27 mouse cellular contexts compared by ENCODE assay signal in genomic region chr19:10307351-10307750, GRCm38 (mm10). TPM values are rescaled to one million over a fixed set of nuclear protein-coding genes. Genes with fewer than 3 reads are reported as not detected.
DNase-seq lines count a peak whose midpoint lies in the region; ATAC-seq and TF ChIP-seq lines count a peak whose summit lies in the region.
"Had no signal": no experiment of that assay in that cellular context is flagged by ENCODE, and none has a peak within 500 bp of the region (broad histone marks: within the 10 kb centered on the region; RNA-seq: fewer than 3 reads in every experiment).

No protein-coding gene starts in this region.

- H3K4me1 ChIP-seq in forebrain, embryonic 14.5 days (ENCODE audit: control insufficient read depth, insufficient read depth, low read length) = peaks cover 5% of the 10 kb centered on the region; the same call in 1 of the 2 replicates
- H3K4me1 ChIP-seq in forebrain, embryonic 11.5 days (replicated peaks; ENCODE audit: control insufficient read depth, insufficient read depth, low read length) = no peaks in the 10 kb centered on the region; the same call in none of the 2 replicates
- H3K4me1 ChIP-seq in forebrain, embryonic 16.5 days (replicated peaks; ENCODE audit: control insufficient read depth, insufficient read depth, low read length) = peaks cover 22% of the 10 kb centered on the region

- H3K4me2 ChIP-seq in forebrain, embryonic 14.5 days (ENCODE audit: low read length) = no peak overlapping the region
- no peak overlapping the region for H3K4me2 ChIP-seq in forebrain, embryonic 11.5 days (ENCODE audit: low read depth, low read length, severe bottlenecking)
- H3K4me2 ChIP-seq in forebrain, embryonic 16.5 days (ENCODE audit: low read length) = no peak overlapping the region
- H3K4me2 ChIP-seq: hindbrain, embryonic 13.5 days; liver, embryonic 15.5 days; midbrain, embryonic 13.5 days had no signal

- no peaks in the 10 kb centered on the region for H3K27me3 ChIP-seq in forebrain, embryonic 14.5 days (replicated peaks; ENCODE audit: control insufficient read depth, insufficient read depth, low read length)
- 0 out of 2 replicates have a peak, but pooled peaks cover 2% of the 10 kb centered on the region for H3K27me3 ChIP-seq in forebrain, embryonic 11.5 days (ENCODE audit: control insufficient read depth, insufficient read depth, low read length)
- no peaks in the 10 kb centered on the region for H3K27me3 ChIP-seq in forebrain, embryonic 16.5 days (replicated peaks; ENCODE audit: control insufficient read depth, insufficient read depth, low read length)

- H3K4me3 ChIP-seq in forebrain, embryonic 14.5 days (ENCODE audit: low read depth, low read length) = no peak overlapping the region
- H3K4me3 ChIP-seq in forebrain, embryonic 11.5 days (ENCODE audit: low read depth, low read length) = no peak overlapping the region
- no peak overlapping the region for H3K4me3 ChIP-seq in layer of hippocampus, adult 2 months
- no peak overlapping the region for H3K4me3 ChIP-seq in forebrain, embryonic 16.5 days (replicated peaks; ENCODE audit: low read length)
- H3K4me3 ChIP-seq: hindbrain, embryonic 13.5 days; liver, embryonic 15.5 days; midbrain, embryonic 13.5 days had no signal

- no peak for ATAC-seq in forebrain, embryonic 14.5 days
- ATAC-seq in forebrain, embryonic 11.5 days (replicated peaks; ENCODE audit: low FRiP score) = no peak
- ATAC-seq in forebrain, embryonic 16.5 days = no peak
- no peak for ATAC-seq in inflammation-experienced regulatory T-cells, adult 6 months
- ATAC-seq: CD4-positive, CD25-positive, alpha-beta regulatory T cell, adult 4 months; intestine, postnatal 0 days; midbrain, embryonic 13.5 days had no signal

- H3K9me3 ChIP-seq in forebrain, embryonic 14.5 days (replicated peaks; ENCODE audit: control insufficient read depth, low read length) = no peaks in the 10 kb centered on the region
- no peaks in the 10 kb centered on the region for H3K9me3 ChIP-seq in forebrain, embryonic 11.5 days (ENCODE audit: control insufficient read depth, low read length)
- H3K9me3 ChIP-seq in forebrain, embryonic 16.5 days (ENCODE audit: control insufficient read depth, low read length) = no peaks in the 10 kb centered on the region
- H3K9me3 ChIP-seq: hindbrain, embryonic 13.5 days; liver, embryonic 15.5 days; midbrain, embryonic 13.5 days had no signal

- peak; percentile 19 for DNase-seq in forebrain, embryonic 14.5 days (ENCODE audit: low spot score)
- DNase-seq in forebrain, embryonic 11.5 days (ENCODE audit: low spot score) = no peak
- no peak for DNase-seq in layer of hippocampus, adult 2 months (ENCODE audit: low spot score in 2 of 2)
- no peak for DNase-seq in layer of hippocampus, postnatal 25 days (ENCODE audit: extremely low spot score in 1 of 2, low spot score in 1 of 2)
- peak; percentile 53 for DNase-seq in brain, embryonic 14.5 days (ENCODE audit: low read depth)
- no peak for DNase-seq in cerebellum, adult 8-10 months
- DNase-seq: adrenal gland, postnatal 14 days; cerebellum, adult 2 months; cerebellum, postnatal 25 days; gastrocnemius, postnatal 10 days; heart, postnatal 14 days; kidney, postnatal 25 days; left cerebral cortex, postnatal 4 days; right cerebral cortex, adult 18-20 months; thymus, adult 18-20 months; thymus, postnatal 25 days had no signal

- no peaks in the 10 kb centered on the region for H3K36me3 ChIP-seq in forebrain, embryonic 14.5 days (ENCODE audit: control insufficient read depth, insufficient read depth, low read length)
- no peaks in the 10 kb centered on the region for H3K36me3 ChIP-seq in forebrain, embryonic 11.5 days (ENCODE audit: control insufficient read depth, insufficient read depth, low read length)
- H3K36me3 ChIP-seq in forebrain, embryonic 16.5 days (ENCODE audit: control insufficient read depth, insufficient read depth) = no peaks in the 10 kb centered on the region
- H3K36me3 ChIP-seq: hindbrain, embryonic 13.5 days; liver, embryonic 15.5 days; midbrain, embryonic 13.5 days had no signal

- no peak overlapping the region for H3K9ac ChIP-seq in forebrain, embryonic 14.5 days (ENCODE audit: low read length)
- H3K9ac ChIP-seq in forebrain, embryonic 11.5 days (ENCODE audit: low read length) = no peak overlapping the region
- H3K9ac ChIP-seq in forebrain, embryonic 16.5 days (replicated peaks; ENCODE audit: low read depth, low read length) = peak overlapping the region; percentile 25; the same call in 1 of the 2 replicates
- H3K9ac ChIP-seq: hindbrain, embryonic 13.5 days; liver, embryonic 15.5 days had no signal

- no peak overlapping the region for H3K27ac ChIP-seq in forebrain, embryonic 14.5 days (ENCODE audit: low read depth, low read length)
- H3K27ac ChIP-seq in forebrain, embryonic 11.5 days (ENCODE audit: low read depth, low read length) = no peak overlapping the region
- peak overlapping the region; percentile 53 for H3K27ac ChIP-seq in layer of hippocampus, adult 2 months
- no peak overlapping the region for H3K27ac ChIP-seq in forebrain, embryonic 16.5 days (ENCODE audit: low read length)
- H3K27ac ChIP-seq: hindbrain, embryonic 13.5 days; liver, embryonic 15.5 days; macrophage; midbrain, embryonic 13.5 days; stomach, postnatal 0 days had no signal

- no peak for TF ChIP-seq CTCF in layer of hippocampus, adult 2 months (conservative IDR thresholded peaks at IDR 0.05)
- no peak for TF ChIP-seq CTCF in brain, embryonic 14.5 days (IDR thresholded peaks at IDR 0.05; ENCODE audit: borderline replicate concordance, extremely low read depth, insufficient read depth, insufficient read length)

- WGBS in forebrain, embryonic 14.5 days = 67% methylated on average over 5 of the region's 5 CpGs
- whole genome bisulfite sequencing in forebrain, embryonic 11.5 days = 78% methylated on average over 5 of the region's 5 CpGs
- 60% methylated on average over 5 of the region's 5 CpGs for WGBS in forebrain, embryonic 16.5 days

- no peak for TF ChIP-seq POLR2A in brain, embryonic 14.5 days (IDR thresholded peaks at IDR 0.05; ENCODE audit: borderline replicate concordance, extremely low read depth, insufficient read depth, insufficient read length, poor library complexity, severe bottlenecking)

RNA-seq across cellular contexts. Expression of gene Dagla, which starts 2.7 kb away (rescaled TPM):
- polyA plus RNA-seq in forebrain, embryonic 14.5 days (2014; fragmentation: Nextera tagmentation; extraction: Ambion mirVana) = 3.6 and 5.8 TPM in 2 replicates
- 1.9 and 2.5 TPM in 2 replicates for polyA plus RNA-seq in forebrain, embryonic 11.5 days (2014; fragmentation: Nextera tagmentation; extraction: Ambion mirVana)
- 100 to 1,000 TPM; 130 to 131 TPM for total RNA-seq in layer of hippocampus, adult 2 months (2021)
- total RNA-seq in layer of hippocampus, postnatal 25 days (2021) = 100 to 1,000 TPM; 121 to 142 TPM
- 20.2 and 24.8 TPM in 2 replicates for polyA plus RNA-seq in brain, embryonic 14.5 days (2012; rRNA removed)
- polyA plus RNA-seq in forebrain, embryonic 16.5 days (2015; fragmentation: Nextera tagmentation; extraction: Ambion mirVana) = 8.1 and 8.4 TPM in 2 replicates
- under 1 TPM in 1 of 3 experiments, not detected in 2; 0.11 TPM for polyA plus RNA-seq in inflammation-experienced regulatory T-cells, adult 6 months (2017; shearing (Covaris generic))
- total RNA-seq: megakaryocyte-erythroid progenitor cell, adult 5-6 weeks; neutrophil, adult 5-6 weeks had no signal
- polyA plus RNA-seq: CD4-positive, CD25-positive, alpha-beta regulatory T cell, adult 4 months had no signal

Comparison
In these comparisons a context has a peak if more than half of its experiments do, and no peak if none do; other contexts are left out.
1. DNase-seq: peak in forebrain, embryonic 14.5 days (single experiment) and brain, embryonic 14.5 days (single experiment); none in forebrain, embryonic 11.5 days (single experiment), layer of hippocampus, adult 2 months (0 of 2), layer of hippocampus, postnatal 25 days (0 of 2) and cerebellum, adult 8-10 months (single experiment).